Mouse (Mus musculus) embryo, embryonic 11.5 days (tissue): Measurements from ENCODE around the gene Lyrm7.

Experiments
- DNase-seq: peaks from one replicate; pipeline ENCODE4 v3.0.0-alpha.2; 2012; ENCODE audit warnings: low read depth, low spot score

Lyrm7 gene

DNA sequence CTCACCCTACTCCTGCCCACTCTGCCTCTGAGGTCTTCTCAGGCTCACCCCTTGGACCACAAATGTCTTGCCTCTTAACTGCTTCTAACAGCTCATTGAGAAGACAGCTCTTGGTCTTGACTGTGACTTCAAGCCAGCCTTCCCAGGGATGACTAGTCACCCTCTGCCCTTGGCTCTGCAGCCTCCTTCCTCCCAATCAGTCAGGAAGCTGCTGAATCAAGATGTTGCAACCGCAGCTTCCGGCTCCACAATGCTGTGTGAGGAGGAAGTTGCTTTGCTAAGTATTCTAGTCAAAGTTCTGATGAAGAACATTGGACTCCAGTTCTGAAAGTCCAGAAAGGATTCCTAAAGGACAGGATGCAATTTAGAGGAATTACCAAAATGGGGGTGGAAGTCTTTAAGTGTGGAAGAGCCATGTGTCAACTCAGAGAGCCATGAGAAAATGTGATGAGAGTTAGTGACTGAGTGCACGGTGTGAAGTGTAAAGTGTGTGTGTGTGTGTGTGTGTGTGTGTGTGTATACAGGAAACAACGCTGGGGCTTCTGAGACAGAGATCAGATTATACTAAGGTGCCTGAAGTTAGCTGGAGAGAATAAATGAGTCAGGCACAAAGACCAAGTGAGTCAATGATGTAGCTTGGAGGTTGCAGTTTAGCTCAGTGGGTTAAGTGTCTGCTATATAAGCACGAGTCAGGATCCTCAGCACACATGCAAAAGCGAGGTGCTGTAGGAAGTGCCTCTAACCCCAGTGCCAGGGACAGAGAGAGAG lies 58.7 kb downstream of the Lyrm7 start:
- no peak for DNase-seq

DNA sequence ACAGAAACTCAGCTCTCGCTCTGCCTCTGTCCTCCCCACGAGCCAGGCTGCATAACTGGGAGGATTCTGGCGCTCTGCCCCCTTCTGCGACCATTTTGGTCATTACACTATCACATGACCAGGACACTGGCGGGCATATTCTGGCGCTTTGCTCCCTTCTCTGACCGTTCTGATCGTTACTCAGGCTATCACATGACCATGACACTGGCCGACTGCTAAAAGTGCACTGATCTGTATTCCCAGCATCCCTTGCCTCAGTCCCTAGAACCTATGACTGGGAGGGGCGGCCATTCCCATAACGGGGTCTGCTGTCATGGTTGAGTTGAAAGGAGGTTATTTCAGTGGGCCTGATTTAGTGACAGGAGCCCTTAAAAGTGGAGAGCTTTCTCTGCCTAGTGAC lies 64.2 kb downstream of the Lyrm7 start:
- no peak for DNase-seq

DNA sequence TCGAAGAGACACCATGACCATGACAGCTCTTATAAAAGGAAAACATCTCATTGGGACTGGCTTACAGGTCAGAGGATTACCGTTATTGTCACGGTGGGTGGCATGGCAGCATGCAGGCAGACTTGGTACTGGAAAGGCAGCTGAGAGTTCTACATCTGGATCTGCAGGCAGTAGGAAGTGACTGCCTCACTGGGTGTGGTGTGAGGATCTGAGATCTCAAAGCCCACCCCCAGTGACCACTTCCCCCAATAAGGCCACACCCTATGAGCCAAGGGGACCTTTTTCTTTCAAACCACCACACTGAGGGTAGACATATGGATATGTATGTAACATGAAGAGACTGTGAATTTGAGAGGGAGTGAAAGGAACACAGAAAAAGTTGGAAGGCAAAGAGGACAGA lies 66.0 kb downstream of the Lyrm7 start:
- DNase-seq = no peak

DNA sequence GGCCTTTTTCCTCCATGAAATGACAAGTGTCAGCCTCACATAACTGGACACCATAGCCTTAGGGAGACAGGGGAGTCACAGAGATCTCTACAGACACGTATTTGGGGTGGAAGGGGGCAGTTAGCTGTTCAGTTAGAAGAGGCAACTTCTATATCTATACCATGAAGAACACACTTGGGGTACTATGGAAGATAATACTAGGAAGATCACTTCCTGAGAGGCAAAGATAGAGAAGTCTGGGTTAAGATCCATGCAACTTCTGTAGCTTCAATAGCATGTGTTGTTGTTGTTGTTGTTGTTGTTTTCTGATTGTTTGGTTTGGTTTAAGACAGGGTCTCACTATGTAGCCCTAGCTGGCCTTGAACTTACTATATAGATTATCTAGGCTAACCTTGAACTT lies 67.5 kb downstream of the Lyrm7 start:
- no peak for DNase-seq

DNA sequence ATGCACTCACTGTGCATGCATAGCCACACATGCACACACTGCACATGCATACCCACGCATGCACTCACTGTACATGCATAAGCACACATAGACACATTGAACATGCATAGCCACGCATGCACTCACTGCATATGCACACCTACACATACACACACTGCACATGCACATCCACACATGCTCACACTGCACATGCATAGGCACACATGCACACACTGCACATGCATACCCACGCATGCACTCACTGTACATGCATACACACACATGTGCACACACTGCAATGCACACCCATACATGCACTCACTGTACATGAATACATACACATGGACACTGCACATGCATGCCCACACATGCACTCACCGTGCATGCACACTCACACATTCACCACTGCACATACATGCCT lies 69.3 kb downstream of the Lyrm7 start:
- DNase-seq = no peak

DNA sequence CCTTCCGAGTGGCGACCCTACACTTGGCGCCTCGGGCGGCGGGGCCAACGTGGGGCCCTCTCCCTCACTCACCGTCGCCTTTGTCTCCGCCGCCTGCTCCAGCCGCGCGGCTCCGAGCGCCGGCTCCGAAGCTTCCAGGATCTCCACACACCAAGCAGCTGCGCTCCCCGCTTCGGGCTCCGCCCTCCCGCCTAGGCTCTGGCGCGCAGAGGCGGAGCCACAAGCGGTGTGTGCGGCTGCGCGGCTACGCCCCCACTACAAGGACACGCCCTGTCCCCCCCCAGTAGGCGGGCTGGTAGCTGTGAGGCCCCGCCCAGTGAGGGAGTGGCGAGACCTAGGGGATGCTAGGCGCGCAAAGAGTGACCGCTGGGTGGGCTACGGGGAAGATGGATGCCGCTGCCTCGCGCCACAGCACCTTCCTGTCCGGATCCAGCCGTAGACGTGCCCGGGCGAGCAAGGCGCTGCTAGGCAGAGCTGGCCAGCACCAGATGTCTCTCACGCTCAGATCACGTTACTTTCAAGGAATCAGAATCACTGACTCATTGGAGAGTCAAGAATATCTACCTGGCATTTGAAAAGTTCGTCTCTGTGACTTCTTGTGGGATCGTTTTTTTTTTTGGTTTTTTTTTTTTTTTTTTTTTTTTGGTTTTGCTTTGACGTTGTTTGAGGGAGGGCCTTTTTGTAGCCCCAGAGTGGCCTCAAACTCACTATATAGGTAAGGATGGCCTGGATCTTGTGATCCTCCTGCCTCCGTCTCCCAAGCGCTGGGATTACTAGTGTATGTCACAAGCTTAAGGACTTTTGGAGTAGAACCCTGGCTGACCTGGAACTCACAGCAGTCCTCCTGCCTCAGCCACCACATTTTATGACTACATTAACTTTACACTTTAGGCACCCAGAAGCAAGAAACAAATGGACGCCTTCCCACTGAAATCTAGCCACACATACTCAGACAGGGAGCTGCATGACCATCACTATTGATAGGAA lies 72.9 kb downstream of the Lyrm7 start, which contains the start of gene Cdc42se2:
Gene Cdc42se2, minus strand, starts transcription at position 188 of the 987 bp plus-strand sequence.
- DNase-seq = peak; percentile 98

DNA sequence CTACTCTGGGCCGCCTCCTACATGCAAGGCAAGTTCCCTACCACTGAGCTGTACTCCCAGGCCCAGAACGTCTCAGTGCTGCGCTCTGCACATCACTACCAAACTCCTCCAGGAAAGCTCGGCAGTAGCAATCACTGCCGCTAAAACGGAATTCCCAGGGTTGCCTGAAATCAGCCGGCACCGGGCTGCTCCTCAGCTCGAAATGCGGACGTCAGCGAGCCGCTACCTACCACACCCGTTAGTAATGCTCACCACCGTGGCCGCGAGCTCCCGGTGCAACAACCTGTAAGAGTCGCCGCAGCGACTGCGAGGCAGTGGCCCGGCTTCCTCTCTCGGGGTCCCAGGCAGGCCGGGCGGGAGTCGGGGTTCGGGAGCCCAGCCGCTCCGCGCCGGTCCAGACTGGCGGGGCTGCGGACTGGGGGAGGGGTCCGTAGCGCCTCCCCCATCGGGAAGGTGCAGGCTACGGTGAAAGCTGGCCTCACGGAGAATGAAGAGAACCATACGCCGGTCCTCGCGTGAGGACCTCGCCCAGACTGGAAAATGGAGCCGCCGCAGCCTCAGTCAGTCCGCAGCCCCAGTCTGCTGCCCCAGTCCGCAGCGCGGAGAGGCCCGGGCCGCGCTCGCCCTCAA lies 73.7 kb downstream of the Lyrm7 start:
- DNase-seq = peak; percentile 43

DNA sequence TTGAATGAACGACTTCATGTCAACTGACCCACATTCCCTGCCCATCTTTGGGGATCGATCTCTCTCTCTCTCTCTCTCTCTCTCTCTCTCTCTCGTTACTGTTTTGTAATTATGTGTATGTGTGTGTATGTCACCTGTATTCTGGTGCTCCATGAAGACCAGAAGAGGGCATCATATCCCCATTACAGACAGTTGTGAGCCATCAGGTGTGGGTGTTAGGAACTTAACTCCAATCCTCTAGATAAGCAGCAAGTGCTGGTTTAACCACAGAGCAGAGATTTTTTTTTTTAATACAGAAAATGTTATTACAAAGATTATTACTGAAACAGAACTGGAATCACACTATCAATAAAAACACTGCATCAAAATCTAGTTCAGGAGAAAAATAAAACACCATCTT lies 75.2 kb downstream of the Lyrm7 start:
- no peak for DNase-seq

DNA sequence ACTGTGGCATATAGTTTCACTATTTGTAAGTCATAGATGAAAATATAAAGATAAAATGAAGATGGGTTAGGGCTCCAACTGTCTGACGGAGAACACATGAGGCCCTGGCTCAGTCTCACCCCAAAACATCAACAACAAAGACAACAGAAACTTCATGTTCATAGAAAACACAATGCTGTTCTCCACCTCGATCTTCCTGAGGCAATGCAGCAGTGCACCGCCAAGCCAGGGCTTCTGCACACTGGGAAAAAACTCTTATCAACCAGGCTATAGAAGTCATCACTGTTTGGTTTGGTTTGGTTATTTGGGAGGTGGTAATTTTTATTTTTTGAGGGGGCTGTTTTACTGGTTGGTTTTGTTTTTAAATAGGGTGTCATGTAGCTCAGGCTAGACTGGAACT lies 76.3 kb downstream of the Lyrm7 start:
- no peak for DNase-seq

DNA sequence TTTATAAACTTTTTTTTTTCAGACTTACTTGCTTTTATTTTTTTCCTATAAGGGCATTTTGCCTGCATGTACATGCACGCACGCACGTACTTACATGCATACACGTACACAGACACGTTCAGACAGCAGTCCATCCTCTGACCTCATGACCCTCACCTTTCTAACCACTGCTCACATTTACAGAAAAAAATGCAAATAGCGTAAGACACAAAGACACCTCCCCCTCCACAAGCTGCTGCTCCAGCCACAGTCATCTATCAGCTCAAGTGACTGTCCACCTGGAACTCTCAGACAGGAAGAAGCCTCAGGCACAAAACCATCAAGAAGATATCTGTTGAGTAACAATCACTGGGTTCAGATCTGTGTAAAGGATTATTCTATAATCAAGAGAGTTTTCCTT lies 78.5 kb downstream of the Lyrm7 start:
- no peak for DNase-seq

DNA sequence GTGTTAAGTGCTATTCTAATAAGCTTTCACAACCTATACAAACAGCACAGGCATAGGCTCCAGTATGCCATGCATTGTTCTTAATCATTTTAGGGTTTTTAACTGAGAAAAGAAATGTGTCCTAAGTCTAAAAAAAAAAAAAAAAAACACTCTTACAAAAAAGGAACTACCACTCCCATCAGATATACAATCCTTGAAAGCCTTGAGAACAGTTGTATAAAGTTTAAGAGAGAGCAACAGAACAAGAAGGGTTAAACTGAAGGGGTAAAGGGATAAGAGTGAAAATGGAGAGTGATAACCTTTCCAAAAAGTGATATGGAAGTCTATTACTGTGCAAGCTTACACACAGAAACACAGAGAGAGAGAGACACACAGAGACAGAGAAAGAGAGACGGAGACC lies 80.8 kb downstream of the Lyrm7 start:
- no peak for DNase-seq

DNA sequence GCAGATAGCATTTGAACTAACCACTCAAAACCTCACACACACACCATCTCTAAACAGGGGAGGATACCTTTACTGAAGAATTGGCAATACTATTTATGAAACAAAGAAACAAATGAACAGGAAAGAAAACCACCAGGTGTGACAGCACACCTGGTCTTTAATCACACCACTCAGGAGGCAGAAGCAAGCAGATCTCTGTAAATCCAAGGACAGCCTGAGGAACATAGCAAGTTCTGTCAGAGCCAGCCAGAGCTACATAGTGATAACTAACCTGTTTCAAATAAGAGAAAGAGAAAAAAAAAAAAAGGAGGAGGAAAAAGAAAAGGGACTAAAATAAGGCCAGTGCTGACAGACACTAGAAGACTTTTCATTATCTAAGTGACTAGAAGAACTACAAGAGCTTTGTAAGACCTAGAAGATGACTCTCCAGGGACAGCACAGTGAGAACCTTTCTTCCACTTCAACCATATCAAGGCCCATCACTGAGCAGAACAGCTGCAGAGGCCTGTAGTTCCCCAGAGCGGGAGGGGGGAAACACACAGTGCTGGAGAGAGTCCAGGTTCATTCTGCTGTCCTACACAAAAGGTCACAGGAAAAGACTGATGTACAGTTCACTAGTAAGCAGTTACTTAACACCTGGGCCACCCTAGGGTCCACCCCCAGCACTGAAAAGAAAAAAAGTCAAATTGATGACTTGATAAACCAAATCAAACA lies 82.4 kb downstream of the Lyrm7 start:
- DNase-seq = no peak

DNA sequence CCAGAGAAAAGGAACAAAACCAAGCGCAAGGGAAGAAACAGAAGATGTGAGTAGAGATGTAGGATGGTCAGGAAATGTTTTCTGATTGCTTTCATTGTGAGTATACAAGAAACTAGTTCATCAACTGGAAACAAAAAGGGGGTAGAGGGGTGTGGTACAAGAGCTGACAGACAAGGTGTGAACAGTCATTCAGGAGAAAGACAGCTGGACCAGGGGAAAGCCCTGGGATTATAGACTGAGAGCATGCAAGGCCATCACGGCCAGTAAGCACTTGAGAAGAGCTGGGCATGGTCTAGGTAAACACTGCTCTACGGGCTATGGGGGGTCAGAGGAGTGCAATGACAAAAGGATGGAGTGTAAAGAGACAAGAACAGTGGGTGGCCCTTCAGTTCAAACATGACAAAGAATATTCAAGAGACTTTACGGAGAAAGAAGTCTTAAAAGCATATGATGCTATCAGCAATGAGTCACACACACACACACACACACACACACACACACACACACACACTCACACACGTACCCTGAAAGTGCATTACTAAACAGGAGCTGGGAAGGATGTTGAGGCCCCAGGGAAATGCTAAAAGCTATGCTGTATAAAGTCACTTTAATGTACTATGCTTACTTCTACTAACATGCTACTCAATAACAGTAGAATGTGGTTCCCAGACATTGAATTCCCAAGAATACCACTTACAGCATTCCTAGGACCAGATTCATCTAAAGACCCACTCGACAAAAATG lies 83.2 kb downstream of the Lyrm7 start:
- DNase-seq = no peak
